Mouse (Mus musculus): ENCODE data around the gene Gm12695. TPM values are rescaled to one million over a fixed set of nuclear protein-coding genes. Genes with fewer than 3 reads are reported as not detected.

The Gm12695 gene
- polyA plus RNA-seq, 1 experiment, result not detected

- TF ChIP-seq CTCF (IDR thresholded peaks at IDR 0.05; ENCODE audit: borderline replicate concordance, control insufficient read depth, extremely low read depth, insufficient read depth, low read length, poor library complexity), result no peak
- no peak for TF ChIP-seq POLR2A (IDR thresholded peaks at IDR 0.05; ENCODE audit: control insufficient read depth, extremely low read depth, insufficient read depth, low read length, poor library complexity)
- no peaks in the 10 kb centered on the region for H3K4me1 ChIP-seq (replicated peaks; ENCODE audit: control insufficient read depth, insufficient read depth, low read length)
- H3K36me3 ChIP-seq (ENCODE audit: control insufficient read depth, insufficient read depth, low read length), result no peaks in the 10 kb centered on the region
- WGBS, result 66% methylated on average over 4 of the region's 4 CpGs
- H3K4me3 ChIP-seq (ENCODE audit: control insufficient read depth, insufficient read depth, low read length), result no peak overlapping the region
- H3K27me3 ChIP-seq (ENCODE audit: control insufficient read depth, insufficient read depth, low read length), result no peaks in the 10 kb centered on the region
- no peak overlapping the region for H3K27ac ChIP-seq (ENCODE audit: control insufficient read depth, insufficient read depth, low read length)
- no peak for DNase-seq
Observed at GRCm38 (mm10) chr4:96729256-96729655, 55.7 kb downstream of the Gm12695 start.

GRCm38 (mm10) chr4:96728211-96728610 lies 56.8 kb downstream of the Gm12695 start:
- Histone ChIP-seq H3K27me3 (ENCODE audit: control insufficient read depth, insufficient read depth, low read length) (no peaks in the 10 kb centered on the region), H3K4me3 (ENCODE audit: control insufficient read depth, insufficient read depth, low read length) (no peak overlapping the region), H3K36me3 (ENCODE audit: control insufficient read depth, insufficient read depth, low read length) (no peaks in the 10 kb centered on the region), H3K27ac (ENCODE audit: control insufficient read depth, insufficient read depth, low read length) (no peak overlapping the region), H3K4me1 (replicated peaks; ENCODE audit: control insufficient read depth, insufficient read depth, low read length) (no peaks in the 10 kb centered on the region)
- TF ChIP-seq POLR2A (IDR thresholded peaks at IDR 0.05; ENCODE audit: control insufficient read depth, extremely low read depth, insufficient read depth, low read length, poor library complexity), result no peak
- TF ChIP-seq CTCF (IDR thresholded peaks at IDR 0.05; ENCODE audit: borderline replicate concordance, control insufficient read depth, extremely low read depth, insufficient read depth, low read length, poor library complexity), result no peak
- DNase-seq, result no peak
- WGBS, result 80% methylated on average over 3 of the region's 3 CpGs

DNA sequence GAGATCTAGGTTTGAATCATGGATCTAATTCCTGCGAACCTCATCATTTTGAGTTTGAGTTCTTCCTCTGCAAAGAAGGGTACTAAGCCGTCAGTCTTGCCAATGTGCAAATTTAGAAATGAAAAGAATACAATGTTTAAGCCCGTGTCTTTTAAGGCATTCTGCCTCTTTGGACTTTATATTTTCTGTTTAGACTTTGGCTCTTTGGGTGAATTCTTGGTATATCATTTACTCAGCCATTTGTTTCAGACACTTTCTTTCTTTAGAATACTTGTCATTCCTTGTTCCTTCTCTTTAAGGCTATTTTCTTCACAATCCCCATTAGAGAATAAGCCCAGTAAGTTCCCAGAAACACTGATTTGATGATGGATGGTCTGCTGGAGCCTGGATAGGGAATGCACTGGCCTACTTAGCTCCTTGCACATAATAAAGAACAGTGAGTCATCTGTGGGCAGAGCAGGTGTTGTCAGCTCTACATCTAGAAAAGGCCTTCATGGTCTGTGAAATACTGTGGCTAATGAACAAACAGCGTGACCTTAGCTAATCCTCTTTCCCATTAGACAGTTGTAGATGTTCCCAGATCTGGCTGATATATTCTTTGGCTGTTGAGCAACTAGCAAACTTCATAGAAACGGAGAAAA lies 59.5 kb downstream of the Gm12695 start:
- Histone ChIP-seq H3K27ac (ENCODE audit: control insufficient read depth, insufficient read depth, low read length) (no peak overlapping the region), H3K36me3 (ENCODE audit: control insufficient read depth, insufficient read depth, low read length) (no peaks in the 10 kb centered on the region), H3K27me3 (ENCODE audit: control insufficient read depth, insufficient read depth, low read length) (no peaks in the 10 kb centered on the region), H3K4me3 (ENCODE audit: control insufficient read depth, insufficient read depth, low read length) (no peak overlapping the region), H3K4me1 (replicated peaks; ENCODE audit: control insufficient read depth, insufficient read depth, low read length) (no peaks in the 10 kb centered on the region)
- DNase-seq, result no peak
- 87% methylated on average over 5 of the region's 5 CpGs for WGBS
- TF ChIP-seq CTCF (IDR thresholded peaks at IDR 0.05; ENCODE audit: borderline replicate concordance, control insufficient read depth, extremely low read depth, insufficient read depth, low read length, poor library complexity) (no peak), POLR2A (IDR thresholded peaks at IDR 0.05; ENCODE audit: control insufficient read depth, extremely low read depth, insufficient read depth, low read length, poor library complexity) (no peak)

DNA sequence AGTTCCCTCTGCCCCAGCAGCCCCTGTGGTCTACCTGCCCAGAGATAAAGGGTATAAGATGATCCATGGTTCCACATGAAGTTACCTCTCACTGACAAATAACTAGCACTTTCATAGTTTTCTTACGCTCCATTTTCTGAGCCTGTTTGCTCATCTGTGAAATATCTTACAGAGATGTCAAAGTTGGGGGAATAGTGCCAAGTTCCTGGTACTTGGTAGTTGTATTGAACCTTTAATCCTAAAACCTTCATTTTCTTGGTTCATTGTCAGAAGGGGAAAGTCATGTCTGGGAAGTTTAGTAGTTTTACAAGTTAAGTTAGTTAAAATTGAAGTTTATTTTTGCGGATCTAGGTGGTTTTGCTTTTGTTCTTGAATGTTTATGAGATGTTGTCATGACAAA lies 62.7 kb downstream of the Gm12695 start:
- 95% methylated on average over 2 of the region's 2 CpGs for WGBS
- no peak for DNase-seq
- no peaks in the 10 kb centered on the region for H3K4me1 ChIP-seq (replicated peaks; ENCODE audit: control insufficient read depth, insufficient read depth, low read length)
- H3K36me3 ChIP-seq (ENCODE audit: control insufficient read depth, insufficient read depth, low read length), result no peaks in the 10 kb centered on the region
- no peak overlapping the region for H3K27ac ChIP-seq (ENCODE audit: control insufficient read depth, insufficient read depth, low read length)
- TF ChIP-seq CTCF (IDR thresholded peaks at IDR 0.05; ENCODE audit: borderline replicate concordance, control insufficient read depth, extremely low read depth, insufficient read depth, low read length, poor library complexity) (no peak), POLR2A (IDR thresholded peaks at IDR 0.05; ENCODE audit: control insufficient read depth, extremely low read depth, insufficient read depth, low read length, poor library complexity) (no peak)
- no peak overlapping the region for H3K4me3 ChIP-seq (ENCODE audit: control insufficient read depth, insufficient read depth, low read length)
- no peaks in the 10 kb centered on the region for H3K27me3 ChIP-seq (ENCODE audit: control insufficient read depth, insufficient read depth, low read length)

DNA sequence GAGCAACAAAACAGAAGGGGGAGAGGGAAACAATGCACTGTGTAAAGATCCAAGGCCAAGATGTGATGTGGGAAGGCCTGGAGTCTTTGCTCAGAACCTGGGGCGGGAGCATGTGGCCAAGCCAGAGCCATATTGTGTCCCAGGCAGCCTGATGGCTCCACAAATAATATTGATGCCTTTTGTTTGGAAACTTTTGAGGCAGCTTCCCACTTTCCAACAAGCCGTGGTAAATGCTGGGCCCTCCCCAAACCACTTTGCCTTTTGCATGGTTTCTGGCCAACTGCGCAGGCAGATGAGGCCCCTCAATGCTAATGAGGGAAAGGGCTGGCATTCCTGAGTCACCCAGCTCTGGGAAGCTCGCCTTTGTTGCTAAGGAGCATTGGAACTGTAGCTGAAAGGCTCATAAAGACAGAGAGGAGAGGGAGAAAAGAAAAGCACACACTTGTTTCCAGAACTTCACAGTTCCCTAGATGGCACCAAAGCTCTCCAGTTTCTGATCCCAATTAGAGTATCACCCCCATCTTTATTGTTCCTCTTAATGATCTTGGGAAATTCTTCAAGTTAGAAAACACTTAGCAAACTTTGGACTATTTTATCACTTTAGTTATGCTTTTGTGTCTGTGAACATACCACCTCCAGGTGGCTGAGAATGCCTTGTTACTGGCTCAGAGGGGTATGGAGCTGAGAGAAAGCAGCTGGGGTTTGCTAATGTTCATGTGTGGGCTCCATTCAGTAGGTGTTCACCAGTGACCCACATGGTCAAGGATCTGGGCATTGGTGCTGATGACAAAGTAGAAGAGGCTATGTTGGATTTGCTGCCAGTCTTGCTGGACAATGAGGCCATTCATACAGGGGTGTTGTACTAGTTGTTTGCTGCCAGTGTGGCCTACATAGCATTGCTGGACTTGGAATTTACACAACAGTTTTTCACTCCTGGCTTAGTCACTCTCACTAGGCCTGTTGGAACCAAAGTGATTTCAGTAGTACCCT lies 65.7 kb downstream of the Gm12695 start:
- Histone ChIP-seq H3K36me3 (ENCODE audit: control insufficient read depth, insufficient read depth, low read length) (no peaks in the 10 kb centered on the region), H3K4me1 (replicated peaks; ENCODE audit: control insufficient read depth, insufficient read depth, low read length) (no peaks in the 10 kb centered on the region), H3K4me3 (ENCODE audit: control insufficient read depth, insufficient read depth, low read length) (no peak overlapping the region), H3K27me3 (ENCODE audit: control insufficient read depth, insufficient read depth, low read length) (no peaks in the 10 kb centered on the region), H3K27ac (ENCODE audit: control insufficient read depth, insufficient read depth, low read length) (no peak overlapping the region)
- no peak for DNase-seq
- TF ChIP-seq POLR2A (IDR thresholded peaks at IDR 0.05; ENCODE audit: control insufficient read depth, extremely low read depth, insufficient read depth, low read length, poor library complexity), result no peak
- WGBS, result 77% methylated on average over 4 of the region's 4 CpGs

- Histone ChIP-seq H3K4me3 (ENCODE audit: control insufficient read depth, insufficient read depth, low read length) (no peak overlapping the region), H3K4me1 (replicated peaks; ENCODE audit: control insufficient read depth, insufficient read depth, low read length) (no peaks in the 10 kb centered on the region), H3K36me3 (ENCODE audit: control insufficient read depth, insufficient read depth, low read length) (no peaks in the 10 kb centered on the region), H3K27ac (ENCODE audit: control insufficient read depth, insufficient read depth, low read length) (no peak overlapping the region), H3K27me3 (ENCODE audit: control insufficient read depth, insufficient read depth, low read length) (no peaks in the 10 kb centered on the region)
- TF ChIP-seq CTCF (IDR thresholded peaks at IDR 0.05; ENCODE audit: borderline replicate concordance, control insufficient read depth, extremely low read depth, insufficient read depth, low read length, poor library complexity) (no peak), POLR2A (IDR thresholded peaks at IDR 0.05; ENCODE audit: control insufficient read depth, extremely low read depth, insufficient read depth, low read length, poor library complexity) (no peak)
- DNase-seq, result no peak
Observed at GRCm38 (mm10) chr4:96718503-96718902, 66.5 kb downstream of the Gm12695 start.
